Mouse (Mus musculus) adipocyte (in vitro differentiated cells): ENCODE measurements around the gene H2-Eb2.
"Not testable (repeated sequence)": the region's sequence is repeated elsewhere in the genome, so short reads cannot be mapped to it uniquely, and the experiment has no call there.

ENCODE experiments used
- DNase-seq: peaks from one replicate; pipeline ENCODE4 v3.0.0-alpha.2; 2016; ENCODE audit warnings: low spot score

H2-Eb2 gene

DNA sequence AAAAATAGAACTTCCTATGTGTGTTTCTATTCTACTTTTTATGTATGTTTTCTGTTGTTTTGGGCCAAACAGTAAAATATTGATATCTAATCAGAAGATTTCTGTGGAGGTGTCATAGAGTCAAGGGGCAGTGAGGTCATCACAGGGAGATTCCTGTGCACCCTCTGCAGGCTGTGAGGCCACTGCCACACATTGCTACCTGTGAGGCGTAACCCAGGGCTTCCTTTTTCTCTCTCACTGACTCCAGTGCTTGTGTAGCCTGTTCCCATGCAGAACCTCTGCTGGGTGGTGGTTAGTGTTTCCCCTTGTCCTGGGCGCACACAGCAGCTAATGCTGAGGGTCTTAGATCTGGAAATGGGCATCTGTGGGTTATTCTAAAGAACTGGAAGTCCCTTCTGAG, 19.1 kb upstream of the H2-Eb2 start:
- DNase-seq, result no peak

DNA sequence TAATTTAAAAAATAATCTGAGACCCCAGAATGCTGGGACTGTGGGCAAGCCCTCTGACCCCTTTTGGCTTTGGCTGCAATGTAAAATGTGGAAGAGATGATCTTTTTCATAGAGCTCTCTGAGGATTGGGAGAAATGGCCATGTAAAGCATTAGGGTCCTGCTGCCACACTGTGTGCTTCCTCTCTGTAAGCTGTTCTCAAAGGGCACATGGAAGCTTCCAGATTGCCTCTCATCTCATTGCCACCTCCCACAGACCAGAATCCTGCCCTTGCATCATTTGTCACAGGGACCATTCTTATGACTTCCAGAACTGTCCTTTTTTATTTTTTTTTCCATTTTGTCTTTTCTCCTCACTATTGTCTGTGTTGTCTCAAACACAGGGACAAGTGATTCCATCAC, 18.2 kb upstream of the H2-Eb2 start:
- DNase-seq, result no peak

DNA sequence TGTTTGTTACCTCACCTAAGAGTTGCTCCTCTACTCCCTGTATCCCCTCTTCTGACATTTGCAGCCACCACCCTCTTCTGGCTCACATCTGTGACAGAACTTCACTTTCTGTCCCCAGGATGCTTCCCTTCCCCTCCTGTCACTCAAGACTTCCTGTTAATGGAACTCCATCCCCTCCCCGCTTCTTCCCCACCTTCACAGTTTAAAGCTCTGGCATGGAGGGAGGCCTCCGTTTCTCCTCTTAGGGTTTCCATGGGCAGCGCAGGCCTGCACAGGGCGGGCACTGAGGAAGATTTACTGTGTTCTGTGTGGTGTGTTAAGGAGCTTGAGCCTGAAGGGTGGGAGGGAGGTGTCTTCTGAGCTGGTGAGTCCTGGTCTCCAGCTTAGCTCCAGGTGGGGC, 17.3 kb upstream of the H2-Eb2 start:
- DNase-seq, result no peak

DNA sequence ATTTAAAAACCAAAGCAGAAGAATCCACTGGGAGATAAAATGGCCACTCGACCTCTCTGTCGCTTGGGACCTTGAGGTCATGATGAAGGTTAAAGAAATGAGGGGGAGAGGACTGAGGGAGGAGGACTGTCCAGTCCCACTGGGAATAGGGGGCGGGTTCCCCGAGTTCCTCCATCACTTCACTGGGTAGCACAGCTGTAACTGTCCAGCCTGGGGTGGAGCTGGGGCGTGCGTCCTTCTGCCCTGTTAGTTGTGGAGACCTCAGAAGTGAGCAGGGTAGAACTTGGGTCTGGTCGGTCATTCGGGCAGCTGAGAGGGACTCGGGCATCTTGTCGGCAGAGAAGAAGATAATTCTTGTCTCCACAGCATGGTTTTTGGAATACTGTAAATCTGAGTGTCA, 16.2 kb upstream of the H2-Eb2 start:
- no peak for DNase-seq

DNA sequence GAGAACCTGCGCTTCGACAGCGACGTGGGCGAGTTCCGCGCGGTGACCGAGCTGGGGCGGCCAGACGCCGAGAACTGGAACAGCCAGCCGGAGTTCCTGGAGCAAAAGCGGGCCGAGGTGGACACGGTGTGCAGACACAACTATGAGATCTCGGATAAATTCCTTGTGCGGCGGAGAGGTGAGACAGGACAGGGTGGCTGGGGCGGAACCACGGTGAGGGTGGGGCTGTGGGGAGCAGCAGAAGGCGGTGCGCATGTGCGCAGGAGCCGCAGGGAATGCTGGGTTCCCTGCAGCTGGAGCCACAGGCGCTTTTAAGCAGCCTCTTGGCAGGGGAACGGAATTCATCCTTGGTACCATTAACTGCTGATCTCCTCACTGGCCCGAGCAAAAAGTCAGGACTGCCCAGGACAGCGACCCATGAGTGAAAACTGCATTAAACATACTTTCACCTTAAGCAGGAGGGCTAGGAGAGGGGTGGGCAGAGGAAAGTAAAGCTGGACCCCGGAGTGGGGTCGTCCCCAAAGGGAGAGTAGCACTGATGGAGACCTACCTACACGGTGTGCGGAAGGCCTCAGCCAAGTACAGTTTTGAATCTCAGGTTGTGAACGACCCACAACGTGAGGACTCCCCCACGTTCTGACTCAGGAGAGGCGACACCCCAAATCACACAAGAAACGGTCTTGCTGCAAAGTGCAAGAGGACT, 15.6 kb upstream of the H2-Eb2 start:
- DNase-seq, result no peak

DNA sequence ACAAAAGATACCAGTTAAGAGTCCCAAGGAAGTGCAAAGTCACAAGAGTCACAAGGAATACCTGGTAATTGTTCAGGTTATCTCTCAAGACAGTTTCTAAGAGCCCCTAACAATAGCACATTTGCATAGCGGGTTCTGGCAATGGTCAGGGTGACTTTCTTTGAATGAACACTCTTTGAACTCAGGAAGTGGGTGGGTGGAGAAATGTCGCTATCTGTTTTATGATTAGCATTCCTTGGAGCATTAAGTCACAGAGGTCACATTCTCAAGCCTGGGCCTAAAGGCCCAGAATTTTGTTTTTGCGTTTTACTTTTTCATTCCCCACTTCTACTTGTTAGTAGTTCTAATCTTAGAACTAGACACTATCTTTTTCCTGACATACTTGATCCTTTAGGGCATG, 14.9 kb upstream of the H2-Eb2 start:
- DNase-seq, result not testable (repeated sequence)

DNA sequence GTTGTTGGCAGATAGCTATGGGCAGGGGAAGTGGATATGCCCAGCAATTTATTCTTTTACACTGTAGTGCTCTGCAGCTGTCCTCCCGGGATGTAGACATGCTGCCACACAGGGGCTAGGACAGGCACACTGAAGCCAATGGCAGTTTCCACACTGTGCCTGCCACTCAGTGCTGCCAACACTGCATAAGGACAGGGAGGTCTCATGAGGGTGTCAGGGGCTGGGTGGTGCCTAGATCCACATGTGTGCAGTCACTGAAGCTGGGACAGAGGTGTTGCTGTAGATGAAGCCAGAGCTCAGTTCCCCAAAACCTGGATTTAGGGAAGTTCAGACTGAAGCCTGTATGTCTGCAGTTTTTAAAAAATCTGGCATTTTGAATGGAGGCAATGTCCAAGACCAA, 13.3 kb upstream of the H2-Eb2 start:
- DNase-seq, result no peak

DNA sequence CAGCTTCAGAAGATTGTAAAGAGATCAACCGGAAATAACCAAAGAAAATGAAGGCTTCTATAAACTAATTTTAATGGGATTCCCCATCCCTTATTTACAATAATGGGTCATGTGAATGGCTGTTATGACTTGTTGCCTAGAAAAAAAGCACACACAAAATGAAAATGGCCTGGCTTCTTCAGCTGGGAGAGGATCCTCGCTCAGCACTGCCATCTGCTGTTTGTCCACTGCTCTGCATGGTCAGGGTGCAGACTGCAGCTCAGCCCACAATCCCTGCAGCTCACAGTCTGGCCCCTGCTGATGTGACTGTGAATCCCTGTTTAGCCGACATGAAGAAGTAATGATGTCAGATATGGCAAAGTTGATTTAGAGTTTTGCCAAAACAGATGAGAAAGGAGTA, 12.1 kb upstream of the H2-Eb2 start:
- peak; percentile 81 for DNase-seq

DNA sequence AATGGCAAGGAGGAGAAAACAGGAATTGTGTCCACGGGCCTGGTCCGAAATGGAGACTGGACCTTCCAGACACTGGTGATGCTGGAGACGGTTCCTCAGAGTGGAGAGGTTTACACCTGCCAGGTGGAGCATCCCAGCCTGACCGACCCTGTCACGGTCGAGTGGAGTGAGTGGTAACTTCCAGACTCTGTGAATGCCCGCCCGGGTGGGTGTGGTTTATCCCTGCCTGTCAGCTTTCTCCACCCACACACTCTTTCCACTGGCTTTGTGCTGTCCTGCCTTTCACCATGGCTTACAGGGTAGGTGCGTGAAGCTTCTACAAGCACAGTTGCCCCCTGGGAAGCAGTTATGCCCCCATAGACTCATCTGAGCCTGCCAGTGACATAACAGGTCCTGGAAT, 11.2 kb upstream of the H2-Eb2 start:
- DNase-seq, result no peak

DNA sequence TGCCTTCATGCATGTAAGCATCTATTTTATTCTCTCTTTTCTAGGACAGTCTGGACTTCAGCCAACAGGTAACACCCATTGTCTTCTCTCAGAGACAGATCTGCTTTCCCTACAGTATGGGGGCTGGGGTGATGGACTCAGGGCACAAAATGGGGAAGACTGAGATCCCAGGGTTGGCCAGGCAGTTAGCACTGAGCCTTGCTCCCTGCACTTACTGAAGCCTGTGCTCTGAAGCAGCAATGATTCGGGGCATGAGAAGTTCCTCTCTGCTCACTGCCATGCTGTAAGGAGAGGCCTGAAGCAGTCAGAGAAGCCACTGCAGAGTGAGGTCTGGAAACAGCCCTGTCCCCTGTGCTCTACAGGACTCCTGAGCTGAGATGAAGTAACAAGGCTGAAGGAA, 10.0 kb upstream of the H2-Eb2 start:
- DNase-seq, result no peak

DNA sequence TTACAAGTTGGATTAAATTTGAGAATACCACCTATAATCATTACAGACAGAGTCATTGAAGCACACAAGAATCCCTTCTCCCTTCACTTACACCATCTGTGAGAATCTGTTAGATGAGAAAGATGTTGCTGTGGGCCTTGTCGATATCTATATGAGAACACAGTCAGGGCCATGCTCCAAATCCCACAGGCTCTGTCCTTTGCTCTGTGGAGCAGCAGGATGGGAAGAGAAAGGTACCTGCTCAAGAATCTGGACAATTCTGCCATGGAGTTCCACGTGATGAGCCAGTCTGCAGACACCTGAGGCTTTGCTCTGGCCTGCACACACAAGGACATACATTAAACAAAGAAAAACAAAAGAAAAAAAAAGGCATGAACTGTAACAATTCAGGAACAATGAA, 8.8 kb upstream of the H2-Eb2 start:
- no peak for DNase-seq

DNA sequence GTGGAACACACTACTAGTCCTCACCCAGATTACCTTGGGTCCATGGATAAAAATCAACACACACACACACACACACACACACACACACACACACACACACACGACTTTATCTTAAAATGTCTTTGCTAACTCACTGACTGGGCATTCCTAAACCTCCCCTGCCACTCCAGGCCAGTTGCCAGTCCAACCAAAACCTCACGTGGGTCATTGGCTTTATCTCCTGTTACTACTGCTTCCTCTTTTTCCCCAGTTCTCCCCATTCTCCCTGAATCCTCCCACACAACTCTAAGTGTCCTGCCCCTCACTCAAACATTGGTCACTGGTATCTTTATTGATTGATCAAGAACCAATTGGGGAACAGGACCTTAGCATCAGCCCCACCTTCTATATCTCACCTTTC, 8.2 kb upstream of the H2-Eb2 start:
- no peak for DNase-seq

DNA sequence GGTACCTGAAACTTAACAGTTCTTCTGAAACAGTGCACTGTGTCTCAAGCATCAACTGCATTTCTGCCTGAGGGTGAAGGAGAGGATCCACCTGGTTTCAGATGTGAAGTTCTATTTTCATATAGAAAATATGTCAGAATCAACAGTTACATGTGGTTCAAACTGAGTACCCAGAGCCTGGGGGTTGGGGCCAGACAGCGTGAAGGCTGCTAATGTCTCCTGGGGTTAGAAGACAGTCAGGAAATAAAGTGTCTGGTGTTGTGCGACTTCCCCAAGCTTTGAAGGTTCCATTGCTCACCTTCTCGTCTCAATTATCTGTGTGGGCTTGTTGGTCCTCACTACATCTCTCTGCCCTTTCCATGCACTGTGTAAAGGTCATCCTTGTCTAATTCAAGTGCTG, 908 bp downstream of the H2-Eb2 start:
- DNase-seq, result no peak

DNA sequence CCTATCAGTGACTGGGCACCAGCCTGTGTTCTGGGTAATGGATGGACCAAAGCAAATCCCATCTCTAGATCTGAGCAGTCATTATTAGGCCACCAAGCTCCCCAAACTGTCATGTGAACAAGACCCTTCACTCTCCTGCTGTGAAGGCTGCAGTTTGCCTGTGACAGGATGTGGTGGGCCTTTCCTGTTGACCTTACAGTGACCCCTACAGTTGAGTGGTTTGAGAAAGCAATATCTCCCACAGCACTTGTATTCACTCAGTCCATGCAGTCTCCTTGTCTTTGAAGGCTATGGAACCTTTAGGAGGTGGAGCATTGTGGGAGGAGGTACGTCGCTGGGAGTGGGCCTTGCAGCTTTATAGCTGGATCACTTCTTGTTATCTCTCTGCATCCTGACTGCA, 4.3 kb downstream of the H2-Eb2 start:
- DNase-seq, result no peak

DNA sequence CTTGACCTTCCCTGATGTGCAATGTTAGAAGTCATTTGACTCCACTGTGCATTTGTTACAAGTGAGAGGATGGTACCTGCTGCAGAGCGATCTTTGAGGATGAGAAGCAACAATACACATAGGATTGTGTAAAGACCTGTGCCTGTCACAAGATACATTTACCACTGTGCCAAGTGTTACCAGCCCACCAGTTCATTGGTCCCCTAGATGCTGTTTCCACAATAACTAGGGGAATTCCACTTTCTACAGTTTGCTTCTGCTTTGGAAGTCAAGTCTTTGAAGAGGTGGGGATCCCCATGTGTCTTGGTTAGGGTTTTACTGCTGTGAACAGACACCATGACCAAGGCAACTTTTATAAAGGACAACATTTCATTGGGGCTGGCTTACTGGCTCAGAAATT, 5.7 kb downstream of the H2-Eb2 start:
- no peak for DNase-seq

DNA sequence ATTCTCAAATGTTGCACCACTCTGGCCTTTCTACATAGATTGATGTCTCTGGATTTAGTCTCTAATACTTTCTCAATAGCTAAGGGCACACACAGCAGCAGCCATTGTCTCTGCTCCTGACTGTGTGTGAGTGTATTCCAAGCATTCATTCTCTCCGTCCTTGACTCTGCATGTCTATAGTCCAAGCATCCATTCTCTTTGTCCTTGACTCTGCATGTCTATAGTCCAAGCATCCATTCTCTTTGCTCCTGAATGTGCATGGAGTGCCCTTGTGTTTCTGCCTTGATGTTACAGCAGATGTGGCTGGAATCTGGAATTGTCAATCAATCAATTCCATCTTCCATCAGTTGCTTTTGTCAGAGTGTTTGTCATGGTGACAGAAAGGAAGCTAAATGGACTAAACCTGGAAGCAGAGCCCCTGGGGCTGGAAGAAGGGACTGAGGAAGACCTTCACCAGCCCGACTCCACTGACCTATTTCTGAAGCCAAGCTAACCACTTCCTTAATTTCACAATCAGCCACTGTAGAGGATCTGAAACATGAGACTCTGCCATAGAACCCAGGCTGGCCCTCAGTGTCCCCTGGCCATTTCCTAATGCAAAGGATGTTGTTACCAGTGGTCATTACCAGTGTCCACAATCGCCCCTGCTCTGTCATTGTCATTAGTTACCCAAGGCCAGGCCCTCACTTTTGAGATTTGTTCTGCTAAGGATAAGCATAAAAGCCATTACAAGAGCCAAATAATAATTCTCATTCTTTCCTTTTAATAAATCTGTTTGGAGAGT, 15.3 kb downstream of the H2-Eb2 start:
- no peak for DNase-seq

DNA sequence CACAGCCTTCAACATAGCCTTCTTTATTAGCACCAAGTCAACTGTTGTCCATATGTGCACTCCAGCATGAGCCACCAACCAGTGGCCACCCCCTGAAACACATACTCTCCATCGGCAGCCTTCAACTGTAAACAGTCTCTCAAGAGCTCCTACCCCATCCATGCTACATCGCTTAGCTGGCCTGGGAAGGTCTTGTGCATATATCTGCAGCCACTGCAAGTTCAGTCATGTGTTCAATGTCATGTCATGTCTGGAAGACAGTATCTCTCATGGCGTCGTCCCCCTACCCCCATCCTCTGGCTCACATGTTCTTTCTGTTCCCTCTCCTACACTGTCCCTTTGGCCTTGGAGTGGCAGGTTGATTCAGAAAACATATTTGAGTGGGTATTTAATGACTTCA, 19.4 kb downstream of the H2-Eb2 start:
- no peak for DNase-seq

DNA sequence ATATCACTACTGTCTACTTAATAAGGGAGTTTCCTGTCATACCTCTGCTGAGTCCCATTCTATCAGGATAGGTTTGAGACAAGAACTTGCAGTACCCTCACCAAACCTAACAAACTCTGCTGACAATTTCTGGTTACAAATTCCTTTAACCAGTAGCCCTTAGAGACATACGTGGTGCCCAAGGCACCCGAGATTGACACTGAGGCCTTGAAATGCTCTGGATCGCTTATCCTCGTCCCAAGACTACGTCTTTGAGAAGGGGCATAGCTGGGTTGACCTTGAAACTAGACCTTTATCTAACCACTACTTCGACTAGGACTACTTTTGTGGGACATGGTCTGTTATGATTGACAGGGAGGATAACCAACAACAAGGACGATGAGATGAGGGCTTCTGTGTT, 20.0 kb downstream of the H2-Eb2 start:
- no peak for DNase-seq

DNA sequence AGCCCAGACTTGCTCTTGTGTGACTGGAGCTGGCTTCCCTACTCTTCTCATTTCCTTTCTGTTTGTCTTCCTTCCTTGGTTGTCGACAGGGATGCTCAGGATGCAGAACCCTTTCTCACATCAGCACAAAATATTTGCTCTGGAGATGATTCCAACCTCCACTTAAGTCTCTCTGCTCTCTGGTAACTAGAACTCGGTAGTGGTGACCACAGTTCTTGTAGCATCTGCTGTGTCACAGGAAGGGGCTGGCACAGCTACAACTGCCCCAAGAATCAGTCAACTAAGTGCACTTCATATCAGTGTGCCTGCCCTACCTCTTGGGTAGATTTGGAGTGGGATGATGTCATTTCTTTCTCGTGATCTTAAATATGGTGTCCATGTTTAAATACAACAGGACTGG, 20.6 kb downstream of the H2-Eb2 start:
- DNase-seq, result no peak

DNA sequence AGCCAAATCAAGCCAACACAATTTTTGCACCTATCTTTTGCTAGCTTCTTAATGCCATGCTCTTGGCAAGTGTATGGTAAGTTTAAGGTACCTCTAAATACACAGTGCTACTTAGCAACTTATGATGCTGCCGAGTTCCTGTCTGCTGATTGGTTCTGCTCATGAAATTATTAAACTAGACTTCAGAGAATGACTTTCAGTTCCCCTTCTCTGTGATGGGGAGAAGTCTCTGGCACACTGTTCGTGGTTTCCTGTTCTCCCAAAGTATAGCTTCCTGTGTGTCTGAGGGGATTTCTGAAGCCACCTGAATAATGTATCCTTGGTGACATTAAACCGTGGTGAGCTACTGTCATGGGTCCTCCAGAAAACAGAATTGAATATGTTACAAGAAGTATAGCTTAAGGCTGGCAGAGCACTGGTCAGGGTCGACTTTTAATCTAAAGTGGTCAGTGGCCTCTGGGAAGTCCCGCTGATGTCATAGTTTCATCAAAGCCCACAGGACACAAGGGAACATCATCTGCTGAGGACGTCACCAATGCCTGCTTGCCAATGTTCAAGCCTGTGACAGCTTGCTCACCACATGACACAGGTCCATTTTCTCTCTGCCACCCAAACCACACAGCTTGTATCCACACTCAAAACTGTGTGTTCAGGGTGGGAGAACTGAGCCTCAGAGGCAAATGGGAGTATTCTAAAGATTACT, 22.3 kb downstream of the H2-Eb2 start:
- DNase-seq, result peak; percentile 13

DNA sequence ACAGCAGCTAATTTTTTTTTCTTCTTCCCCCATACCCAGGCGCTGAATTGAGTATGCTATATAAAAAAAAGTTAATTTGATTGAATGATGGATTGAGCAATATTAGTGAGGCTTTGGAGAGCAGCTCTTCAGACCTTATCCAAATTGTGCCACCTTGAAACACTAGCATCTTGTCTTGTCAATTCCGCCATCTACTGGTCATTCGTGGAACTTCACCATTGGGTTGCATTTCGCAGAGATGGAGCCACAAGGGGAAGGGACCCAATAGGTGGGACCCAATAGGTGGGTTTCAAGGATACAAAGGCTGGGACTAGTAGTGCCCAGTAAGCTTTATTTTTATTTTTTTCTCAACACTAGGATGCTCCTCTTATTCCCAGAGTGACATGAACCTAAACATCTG, 24.0 kb downstream of the H2-Eb2 start:
- peak; percentile 82 for DNase-seq

DNA sequence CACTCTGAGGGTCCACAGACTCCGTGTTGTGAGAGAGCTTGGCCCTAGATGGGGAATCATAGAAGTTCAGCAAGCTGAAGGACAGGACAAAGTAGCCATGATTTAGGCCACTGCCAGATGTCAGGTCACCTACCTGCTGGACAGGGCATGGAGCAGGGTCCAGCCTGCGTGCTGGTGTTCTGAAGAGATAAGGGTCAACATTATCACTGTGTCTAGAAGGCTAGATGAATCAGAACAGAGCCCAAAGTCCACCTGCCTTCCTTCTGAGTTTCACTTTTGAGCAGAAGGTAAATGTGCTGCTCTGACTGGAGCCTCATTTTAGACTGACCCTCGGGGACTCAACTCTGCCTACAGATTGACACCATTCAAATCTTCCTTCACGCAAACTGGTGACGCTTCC, 29.1 kb downstream of the H2-Eb2 start, which contains the start of gene Btnl2:
Gene Btnl2 (plus strand): TSS at position 284 of the 400 bp plus-strand sequence.
- no peak for DNase-seq

DNA sequence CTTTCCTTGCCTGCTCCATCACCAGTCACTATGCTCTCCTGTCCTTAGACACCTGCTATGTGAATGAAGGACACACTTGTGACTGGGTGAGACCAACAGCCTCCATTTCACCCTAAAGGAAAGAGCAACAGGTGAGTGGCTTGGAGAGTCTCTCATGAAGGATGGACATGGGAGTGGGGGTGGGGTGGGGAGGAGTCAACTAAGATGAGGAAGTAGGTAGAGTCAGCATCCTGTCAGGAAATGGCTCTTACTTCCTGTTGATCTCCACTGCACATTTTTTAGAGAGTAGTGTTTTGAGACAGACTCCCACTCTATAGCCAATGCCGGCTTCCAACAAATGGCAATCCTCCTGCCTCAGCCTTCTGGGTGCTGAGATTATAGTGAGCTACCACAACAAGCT, 29.5 kb downstream of the H2-Eb2 start:
- DNase-seq, result no peak
